Mouse (Mus musculus) spleen, adult 2 months (tissue): Measurements from ENCODE around the gene Catsperz.

Experiments
- CTCF ChIP-seq: fragments of 200-500 bp; IDR thresholded peaks from 2 replicates; pipeline ENCODE4 v1.5.1; 2011; ENCODE audit warnings: mild to moderate bottlenecking, inconsistent platforms; ENCODE audit not compliant: insufficient read depth, insufficient read length, insufficient replicate concordance; ENCODE audit errors: extremely low read depth
- POLR2A ChIP-seq: fragments of 200-500 bp; IDR thresholded peaks from 2 replicates; pipeline ENCODE4 v1.6.1; 2011; ENCODE audit warnings: low read depth, low read length, inconsistent platforms

DNA sequence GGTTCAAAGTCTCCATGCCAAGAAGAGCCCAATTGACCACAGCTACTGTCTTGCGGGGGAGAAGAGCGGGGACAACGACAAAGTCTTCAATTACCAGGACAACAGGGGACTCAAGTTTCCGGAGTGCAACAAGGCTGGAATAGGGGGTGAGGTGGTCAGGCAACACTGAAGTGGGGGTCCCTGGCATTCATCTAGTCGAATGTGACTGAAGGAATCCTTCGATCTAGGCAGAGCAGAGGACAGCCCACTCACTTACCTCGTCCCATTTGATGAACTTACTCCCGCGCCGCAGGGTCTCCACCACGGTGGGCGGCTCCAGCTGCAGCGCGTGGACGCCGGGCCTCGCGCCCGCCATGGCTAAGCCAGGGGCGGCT, 44.1 kb upstream of the Catsperz start:
- TF ChIP-seq POLR2A (no peak), CTCF (no peak)
